Mouse (Mus musculus): ENCODE results near the gene Plekhg2.

The Plekhg2 gene

DNA sequence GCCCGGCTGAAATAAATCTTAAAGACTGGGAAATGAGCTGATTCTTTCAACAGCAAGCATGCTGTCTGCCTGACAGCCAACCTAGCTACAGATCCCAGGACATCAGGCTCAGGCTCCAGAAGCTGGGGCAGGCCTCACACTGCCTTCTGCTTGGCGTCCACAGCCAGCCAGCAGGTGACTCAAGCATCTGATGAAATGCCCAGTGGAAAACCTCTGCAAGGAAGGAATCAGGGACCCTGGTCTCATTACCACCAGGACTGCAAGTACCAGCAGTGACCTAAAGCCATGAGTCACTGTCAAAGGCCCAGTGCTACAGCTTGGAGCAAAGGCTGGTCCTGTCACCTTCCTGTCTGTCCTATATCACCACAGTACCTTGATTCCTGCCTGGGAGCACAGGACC lies 36.9 kb downstream of the Plekhg2 start:
- DNase-seq (ENCODE audit: low spot score): no peak

DNA sequence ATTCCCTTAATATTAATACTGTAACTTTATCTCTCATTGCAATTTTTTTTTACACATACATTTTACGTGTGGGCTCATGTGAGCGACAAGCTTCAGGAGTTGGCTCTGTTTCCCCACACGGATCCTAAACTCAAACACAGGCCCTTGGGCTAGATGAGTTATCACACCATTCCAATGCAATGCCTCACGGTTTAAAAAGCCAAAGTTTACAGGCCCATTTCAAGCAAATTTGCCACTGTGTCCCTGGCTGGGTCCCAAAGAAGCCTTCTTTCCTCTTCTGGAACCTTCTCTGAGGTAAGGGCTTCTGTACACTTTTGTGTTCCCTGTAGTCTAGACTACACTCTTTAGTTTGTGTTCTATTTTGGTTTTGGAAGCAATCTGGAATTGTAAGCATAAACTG lies 37.9 kb downstream of the Plekhg2 start:
- DNase-seq (ENCODE audit: low spot score): no peak

DNA sequence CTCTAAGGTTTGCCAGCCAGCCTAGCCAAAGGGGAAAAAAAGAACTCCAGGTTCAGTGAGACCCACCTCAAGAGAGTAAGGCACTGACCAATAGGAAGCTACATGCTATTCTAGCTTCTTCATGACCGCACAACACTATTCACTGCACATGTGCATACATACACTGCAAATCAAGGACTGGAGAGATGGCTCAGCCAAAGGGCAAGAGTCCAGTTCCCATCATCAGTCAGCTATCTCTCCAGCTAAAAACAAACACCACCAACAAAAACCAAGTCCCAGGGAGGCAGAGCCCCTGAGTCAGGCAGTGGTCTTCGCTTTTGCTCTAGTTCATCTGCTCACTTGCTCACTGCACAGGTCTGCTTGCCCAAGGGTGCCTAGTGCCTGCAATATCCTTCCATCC lies 44.1 kb downstream of the Plekhg2 start:
- DNase-seq (ENCODE audit: low spot score): no peak

DNA sequence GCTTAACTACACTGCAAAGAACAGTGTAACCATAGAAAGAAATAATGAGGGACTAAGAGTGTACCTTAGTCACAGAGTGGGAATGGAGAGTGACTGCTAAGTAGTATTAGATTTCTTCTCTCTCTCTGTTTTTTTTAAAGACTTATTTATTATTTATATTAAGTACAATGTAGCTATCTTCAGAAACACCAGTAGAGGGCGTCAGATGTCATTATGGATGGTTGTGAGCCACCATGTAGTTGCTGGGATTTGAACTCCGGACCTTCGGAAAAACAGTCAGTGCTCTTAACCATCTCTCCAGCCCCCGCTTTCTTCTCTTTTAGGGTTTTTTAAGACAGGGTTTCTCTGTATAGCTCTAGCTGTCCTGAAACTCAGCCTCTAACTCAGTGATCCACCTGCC lies 45.9 kb downstream of the Plekhg2 start:
- DNase-seq (ENCODE audit: low spot score): no peak

DNA sequence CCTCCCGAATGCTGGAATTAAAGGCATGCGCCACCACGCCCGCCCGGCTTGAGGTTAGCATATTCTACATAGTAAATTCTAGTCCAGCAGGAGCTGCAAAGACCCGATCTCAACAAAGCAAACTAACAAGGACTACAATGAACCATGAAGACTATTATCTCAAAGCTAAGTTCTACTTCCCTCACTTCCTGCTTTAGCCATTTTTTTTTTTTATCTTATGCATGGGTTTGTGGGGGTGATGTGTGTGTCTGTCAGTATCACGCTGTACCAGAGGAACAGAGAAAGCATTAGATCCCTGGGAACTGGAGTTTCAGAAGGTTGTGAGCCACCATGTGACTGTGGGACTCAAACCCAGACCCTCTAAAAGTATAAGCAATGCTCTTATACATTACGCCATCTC lies 47.1 kb downstream of the Plekhg2 start:
- no peak for DNase-seq (ENCODE audit: low spot score)

DNA sequence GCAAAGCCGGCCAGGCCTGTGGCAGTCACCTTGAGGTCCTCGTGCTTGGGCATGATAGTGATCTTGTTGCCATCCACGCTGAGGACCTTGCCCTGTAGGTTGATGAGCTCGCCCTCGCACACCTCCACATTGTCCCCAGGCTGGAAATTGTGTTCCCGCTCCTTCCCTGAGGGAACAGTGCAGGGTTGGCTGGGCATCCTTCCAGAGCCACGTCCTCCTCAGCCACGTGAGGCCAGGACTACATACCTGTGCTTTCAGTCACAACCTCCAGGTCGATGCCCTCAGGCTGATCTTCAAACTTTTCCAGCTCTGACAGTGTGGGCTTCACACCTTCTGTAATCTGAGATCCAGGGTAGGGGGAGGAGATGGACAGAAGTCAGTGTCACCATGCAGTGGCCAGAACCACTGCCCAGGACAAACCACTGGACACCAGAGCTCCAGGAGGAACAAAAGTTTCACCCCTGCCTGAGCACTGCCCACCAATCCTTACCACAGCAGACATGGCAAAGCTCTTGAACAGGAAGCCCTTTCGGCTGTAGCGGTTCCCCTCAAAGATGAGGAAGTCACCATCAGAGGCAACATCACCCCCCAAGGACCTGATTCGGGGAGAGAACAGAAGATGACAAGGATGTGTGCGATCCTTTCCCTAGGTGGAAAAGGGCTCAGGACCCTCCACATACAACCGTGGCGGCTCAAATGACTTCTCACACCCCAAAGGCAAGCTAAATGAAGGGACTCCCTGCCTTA lies 50.3 kb downstream of the Plekhg2 start:
- no peak for DNase-seq (ENCODE audit: low spot score)

DNA sequence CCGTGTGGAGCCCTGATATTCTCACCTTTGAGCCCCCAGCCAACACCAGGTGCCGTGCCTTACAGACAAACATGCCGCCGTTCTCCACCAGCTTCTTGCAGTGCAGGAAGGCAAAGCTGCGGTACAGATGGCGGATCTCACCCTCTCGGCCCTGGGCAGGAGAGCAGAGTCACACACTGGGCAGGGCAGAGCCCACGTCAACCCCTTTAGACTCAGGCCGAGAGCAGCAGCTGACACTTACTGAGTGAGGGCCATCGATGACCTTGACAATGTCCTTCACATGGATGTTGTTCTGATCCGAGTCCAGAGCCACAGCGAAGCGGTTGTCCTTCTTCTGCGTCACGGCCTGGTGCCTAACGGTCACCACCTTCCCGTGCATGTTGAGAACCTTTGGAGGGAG lies 53.7 kb downstream of the Plekhg2 start:
- DNase-seq (ENCODE audit: low spot score): no peak

DNA sequence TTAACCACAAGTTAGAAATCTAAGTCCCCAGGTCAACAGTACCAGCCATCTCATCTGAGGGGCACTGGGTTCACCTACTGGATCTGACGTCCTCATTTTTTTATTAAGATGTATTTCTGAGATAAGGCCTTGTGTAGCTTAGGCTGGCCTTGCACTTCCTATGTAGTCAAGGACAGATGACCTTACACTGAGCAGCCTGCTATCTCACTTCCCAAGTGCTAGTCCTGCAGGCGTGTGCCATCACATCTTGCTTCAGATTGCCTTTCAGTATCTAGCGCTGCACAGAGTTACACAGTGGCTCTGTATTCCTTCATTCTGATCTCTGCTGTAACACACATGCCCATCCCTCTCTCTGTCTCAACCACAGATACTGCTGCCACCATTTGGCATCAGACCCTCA lies 54.4 kb downstream of the Plekhg2 start:
- DNase-seq (ENCODE audit: low spot score): no peak

DNA sequence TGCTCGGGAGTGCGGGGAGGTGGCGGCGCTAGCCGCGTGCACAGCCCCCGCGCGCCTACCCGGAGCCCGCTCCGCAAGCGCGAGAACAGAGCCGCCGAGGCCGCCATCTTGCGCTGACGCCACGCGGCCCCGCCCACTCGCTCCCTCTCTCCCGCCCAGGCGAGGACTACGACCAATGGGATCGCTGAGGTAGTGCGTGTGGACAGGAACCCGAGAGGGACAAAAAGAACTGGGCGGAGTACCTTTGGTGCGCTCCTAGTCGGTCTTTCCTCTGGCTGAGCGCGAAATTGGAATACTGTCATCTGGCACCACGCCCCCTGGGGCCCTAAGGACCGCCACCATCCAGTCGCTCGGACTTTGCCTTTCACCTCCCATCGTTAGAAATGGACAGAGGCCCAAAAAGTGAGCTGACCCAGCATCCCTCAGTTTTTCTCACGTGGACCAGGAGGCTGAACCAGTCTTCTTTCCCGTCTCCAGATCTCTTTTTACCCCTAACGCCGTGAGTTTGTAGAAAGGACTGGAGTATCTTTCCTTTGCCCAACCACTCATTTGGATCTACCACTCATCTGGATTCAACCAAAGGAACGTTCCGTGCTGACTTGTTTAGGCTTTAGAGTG lies 60.4 kb downstream of the Plekhg2 start, which contains the start of gene Timm50:
Gene Timm50 (minus strand): TSS at position 147 of the 618 bp plus-strand sequence.
- peak; percentile 92 for DNase-seq (ENCODE audit: low spot score)

DNA sequence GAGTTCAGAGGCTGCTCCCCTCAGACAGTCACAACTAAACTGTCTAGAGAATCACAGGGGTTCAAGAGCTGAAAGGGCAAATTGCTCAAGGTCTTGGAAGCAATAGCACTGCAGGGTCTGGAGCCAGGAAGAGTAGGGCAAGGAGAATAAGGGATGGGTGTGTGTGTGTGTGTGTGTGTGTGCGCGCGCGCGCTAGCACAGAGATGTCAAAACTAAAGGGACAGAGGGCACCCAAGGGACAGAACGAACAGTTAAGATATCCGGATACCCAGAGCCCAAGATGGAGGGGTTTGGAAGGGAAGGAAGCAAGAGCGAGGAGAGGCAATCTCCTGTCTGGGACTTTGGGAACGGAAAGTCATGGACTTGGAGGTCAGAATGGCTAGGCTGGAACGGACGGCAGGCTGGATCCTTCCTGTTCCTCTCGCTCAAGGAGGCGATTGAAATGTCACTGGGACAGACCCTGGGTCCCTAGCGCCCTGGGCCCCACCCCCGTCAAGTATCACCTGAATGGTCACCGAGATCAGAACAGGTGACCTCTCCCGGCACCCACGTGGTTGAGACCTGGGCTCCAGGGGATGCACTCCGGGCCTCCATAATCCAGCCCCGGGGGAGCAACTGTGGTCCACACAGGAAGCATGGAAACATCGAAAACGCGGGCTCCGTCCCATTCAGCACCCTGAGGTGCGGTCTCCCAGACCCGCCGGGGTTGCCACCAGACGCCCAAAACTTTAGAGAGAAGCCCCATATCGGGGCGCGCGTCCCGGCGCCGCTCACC lies 61.1 kb downstream of the Plekhg2 start:
- DNase-seq (ENCODE audit: low spot score): no peak

DNA sequence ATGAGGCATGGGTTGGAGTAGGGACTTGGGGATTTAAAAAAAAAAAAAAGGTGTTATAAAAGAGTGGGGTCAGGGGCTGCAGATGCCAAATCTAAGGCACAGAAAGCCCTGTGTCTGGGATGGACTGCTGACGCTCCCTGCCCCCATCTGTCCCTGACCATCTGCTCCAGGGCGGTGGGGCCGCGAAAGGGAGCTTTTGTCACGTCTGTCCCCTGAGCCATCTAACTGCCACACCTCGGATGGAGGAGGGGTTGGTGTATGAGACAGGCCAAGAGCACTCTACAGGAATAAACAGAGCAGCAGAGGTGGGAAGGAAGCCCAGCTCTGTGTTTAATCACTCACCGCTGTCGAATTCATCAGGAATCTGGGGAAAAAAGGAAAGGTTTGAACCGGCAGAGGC lies 62.7 kb downstream of the Plekhg2 start:
- DNase-seq (ENCODE audit: low spot score): no peak
